In the genomic region with DNA sequence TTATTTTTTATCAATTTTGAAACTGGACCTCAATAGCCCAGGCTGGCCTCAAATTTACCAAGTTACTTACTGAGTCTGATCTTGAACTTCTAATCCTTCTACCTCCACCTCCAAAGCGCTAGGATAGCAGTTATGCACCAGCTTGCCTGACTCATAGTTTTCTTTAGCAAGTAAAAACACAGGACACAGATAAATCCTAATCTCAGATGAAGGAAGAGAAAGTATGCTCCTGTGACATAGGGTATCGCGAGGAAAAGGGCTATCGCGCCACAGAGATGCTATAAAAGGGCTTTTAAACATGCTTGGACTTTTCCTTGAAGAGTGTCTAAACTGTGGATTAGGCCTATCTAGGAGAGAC, we compare ENCODE assay signal across 8 mouse cellular contexts. TPM values are rescaled to one million over a fixed set of nuclear protein-coding genes. Genes with fewer than 3 reads are reported as not detected.
DNase-seq lines count a peak whose midpoint lies in the region; ATAC-seq and TF ChIP-seq lines count a peak whose summit lies in the region.

No protein-coding gene starts in this region.

- peak overlapping the region; percentile 77 for H3K4me3 ChIP-seq in erythroblast, embryonic 14.5 days (replicated peaks)
- H3K4me3 ChIP-seq in lung, embryonic 16.5 days (ENCODE audit: low read length) = no peak overlapping the region; the same call in 1 of the 2 replicates
- H3K4me3 ChIP-seq in lung, adult 2 months (replicated peaks; ENCODE audit: extremely low read depth, low read depth, low read length) = no peak overlapping the region
- H3K4me3 ChIP-seq in intestine, embryonic 15.5 days (replicated peaks) = peak overlapping the region; percentile 79
- H3K4me3 ChIP-seq in neural tube, embryonic 14.5 days (ENCODE audit: low read depth, low read length) = no peak overlapping the region; the same call in 1 of the 2 replicates

- TF ChIP-seq CTCF in lung, adult 2 months (IDR thresholded peaks at IDR 0.05; ENCODE audit: insufficient read depth, low read length) = no peak

- no peak overlapping the region for H3K9ac ChIP-seq in lung, embryonic 16.5 days (ENCODE audit: low read length)
- H3K9ac ChIP-seq in intestine, embryonic 15.5 days = 0 out of 2 replicates have a peak overlapping the region, but pooled peaks have one; percentile 17
- no peak overlapping the region for H3K9ac ChIP-seq in neural tube, embryonic 14.5 days (replicated peaks; ENCODE audit: low read depth, low read length)

- no peak overlapping the region for H3K4me2 ChIP-seq in lung, embryonic 16.5 days (ENCODE audit: low read depth, low read length)
- H3K4me2 ChIP-seq in intestine, embryonic 15.5 days (replicated peaks) = no peak overlapping the region
- no peak overlapping the region for H3K4me2 ChIP-seq in neural tube, embryonic 14.5 days (ENCODE audit: low read depth, low read length)

- H3K36me3 ChIP-seq in erythroblast, embryonic 14.5 days (ENCODE audit: control insufficient read depth) = no peaks in the 10 kb centered on the region
- peaks cover 4% of the 10 kb centered on the region; the same call in 1 of the 2 replicates for H3K36me3 ChIP-seq in lung, embryonic 16.5 days (ENCODE audit: control insufficient read depth, insufficient read depth, low read length)
- H3K36me3 ChIP-seq in intestine, embryonic 15.5 days = no peaks in the 10 kb centered on the region
- peaks cover 5% of the 10 kb centered on the region; the same call in 1 of the 2 replicates for H3K36me3 ChIP-seq in neural tube, embryonic 14.5 days (ENCODE audit: control insufficient read depth, insufficient read depth, low read length)

- H3K27ac ChIP-seq in lung, embryonic 16.5 days (ENCODE audit: low read length) = 0 out of 2 replicates have a peak overlapping the region, but pooled peaks have one; percentile 4
- H3K27ac ChIP-seq in intestine, embryonic 15.5 days = 0 out of 2 replicates have a peak overlapping the region, but pooled peaks have one; percentile 60
- peak overlapping the region; percentile 53; the same call in 1 of the 2 replicates for H3K27ac ChIP-seq in neural tube, embryonic 14.5 days (ENCODE audit: low read depth, low read length)

- no peak for TF ChIP-seq POLR2A in lung, adult 2 months (IDR thresholded peaks at IDR 0.05; ENCODE audit: borderline replicate concordance, extremely low read depth, low read depth, low read length)

- peaks cover 26% of the 10 kb centered on the region for H3K4me1 ChIP-seq in erythroblast, embryonic 14.5 days (ENCODE audit: control insufficient read depth)
- H3K4me1 ChIP-seq in lung, embryonic 16.5 days (replicated peaks; ENCODE audit: control insufficient read depth, insufficient read depth, low read length) = 0 out of 2 replicates have a peak, but pooled peaks cover 6% of the 10 kb centered on the region
- H3K4me1 ChIP-seq in lung, adult 2 months (ENCODE audit: control insufficient read depth, insufficient read depth, low read length) = peaks cover 9% of the 10 kb centered on the region
- no peaks in the 10 kb centered on the region for H3K4me1 ChIP-seq in intestine, embryonic 15.5 days (replicated peaks)
- peaks cover 9% of the 10 kb centered on the region for H3K4me1 ChIP-seq in neural tube, embryonic 14.5 days (ENCODE audit: control insufficient read depth, insufficient read depth, low read length)

- no peaks in the 10 kb centered on the region; the same call in 1 of the 2 replicates for H3K9me3 ChIP-seq in erythroblast, embryonic 14.5 days (ENCODE audit: control insufficient read depth, low read length)
- no peaks in the 10 kb centered on the region for H3K9me3 ChIP-seq in lung, embryonic 16.5 days (ENCODE audit: control insufficient read depth, low read length)
- H3K9me3 ChIP-seq in intestine, embryonic 15.5 days = no peaks in the 10 kb centered on the region
- H3K9me3 ChIP-seq in neural tube, embryonic 14.5 days (ENCODE audit: control insufficient read depth, low read length) = no peaks in the 10 kb centered on the region

- no peak for DNase-seq in lung, adult 2 months
- DNase-seq in left cerebral cortex, adult 8-10 months (ENCODE audit: low spot score in 2 of 2) = no peak
- no peak for DNase-seq in urinary bladder, adult 2 months (ENCODE audit: low spot score)

- ATAC-seq in erythroblast, adult 5-6 weeks (replicated peaks; ENCODE audit: low FRiP score, poor library complexity, severe bottlenecking) = no peak
- no peak for ATAC-seq in lung, embryonic 16.5 days (ENCODE audit: low read depth)
- ATAC-seq in intestine, embryonic 15.5 days = 0 out of 2 replicates have a peak, but pooled peaks have one; percentile 1
- ATAC-seq in neural tube, embryonic 14.5 days (ENCODE audit: low read depth) = no peak

- H3K27me3 ChIP-seq in erythroblast, embryonic 14.5 days (ENCODE audit: control insufficient read depth) = no peaks in the 10 kb centered on the region
- H3K27me3 ChIP-seq in lung, embryonic 16.5 days (ENCODE audit: control insufficient read depth, insufficient read depth, low read depth, low read length) = no peaks in the 10 kb centered on the region
- H3K27me3 ChIP-seq in intestine, embryonic 15.5 days (replicated peaks) = no peaks in the 10 kb centered on the region
- H3K27me3 ChIP-seq in neural tube, embryonic 14.5 days (ENCODE audit: control insufficient read depth, insufficient read depth, low read length) = no peaks in the 10 kb centered on the region

- 24% methylated on average over 5 of the region's 5 CpGs for WGBS in lung, embryonic 16.5 days
- 29% methylated on average over 5 of the region's 5 CpGs for WGBS in lung, adult 2 months
- WGBS in intestine, embryonic 15.5 days = 25% methylated on average over 5 of the region's 5 CpGs
- 21% methylated on average over 5 of the region's 5 CpGs for WGBS in neural tube, embryonic 14.5 days

RNA-seq across cellular contexts. Expression of gene Ift46, which starts 4.7 kb away (rescaled TPM):
- 0.29 and 0.86 TPM in 2 replicates for polyA plus RNA-seq in erythroblast, embryonic 14.5 days (2012)
- total RNA-seq in erythroblast, adult 5-6 weeks (2015; ENCODE audit: low replicate concordance) = 62.1 and 85.9 TPM in 2 replicates
- 40.4 and 54.4 TPM in 2 replicates for total RNA-seq in erythroblast, adult 5-6 weeks (2017; ENCODE audit: low replicate concordance)
- polyA plus RNA-seq in lung, embryonic 16.5 days (2015; fragmentation: Nextera tagmentation; extraction: Ambion mirVana) = 99.1 and 112 TPM in 2 replicates
- 38.9 and 67.5 TPM in 2 replicates for polyA plus RNA-seq in lung, adult 2 months (2012; rRNA removed)
- polyA plus RNA-seq in intestine, embryonic 15.5 days (2015; fragmentation: Nextera tagmentation; extraction: Ambion mirVana) = 79.8 and 82.8 TPM in 2 replicates
- polyA plus RNA-seq in neural tube, embryonic 14.5 days (2014; fragmentation: Nextera tagmentation; extraction: Ambion mirVana) = 160 and 170 TPM in 2 replicates
- total RNA-seq in left cerebral cortex, adult 8-10 months (2022) = 10 to 100 TPM; 60.2 to 78.5 (median 70.8) TPM
- polyA plus RNA-seq in urinary bladder, adult 2 months (2012; rRNA removed) = 82.5 and 94.1 TPM in 2 replicates

RNA-seq across cellular contexts. Expression of gene Arcn1, which starts 4.7 kb away (rescaled TPM):
- 0.33 and 0.52 TPM in 2 replicates for polyA plus RNA-seq in erythroblast, embryonic 14.5 days (2012)
- 52.6 and 60.4 TPM in 2 replicates for total RNA-seq in erythroblast, adult 5-6 weeks (2015; ENCODE audit: low replicate concordance)
- total RNA-seq in erythroblast, adult 5-6 weeks (2017; ENCODE audit: low replicate concordance) = 66.1 and 94.8 TPM in 2 replicates
- 190 and 201 TPM in 2 replicates for polyA plus RNA-seq in lung, embryonic 16.5 days (2015; fragmentation: Nextera tagmentation; extraction: Ambion mirVana)
- polyA plus RNA-seq in lung, adult 2 months (2012; rRNA removed) = 26.6 and 40.8 TPM in 2 replicates
- 184 and 193 TPM in 2 replicates for polyA plus RNA-seq in intestine, embryonic 15.5 days (2015; fragmentation: Nextera tagmentation; extraction: Ambion mirVana)
- polyA plus RNA-seq in neural tube, embryonic 14.5 days (2014; fragmentation: Nextera tagmentation; extraction: Ambion mirVana) = 153 and 177 TPM in 2 replicates
- total RNA-seq in left cerebral cortex, adult 8-10 months (2022) = 100 to 1,000 TPM in 1 of 4 experiments, 10 to 100 TPM in 3; 96.2 to 117 (median 98.0) TPM
- polyA plus RNA-seq in urinary bladder, adult 2 months (2012; rRNA removed) = 64.2 and 77.2 TPM in 2 replicates

RNA-seq across cellular contexts. Expression of gene Tmem25, which starts 26.7 kb away (rescaled TPM):
- 0.01 TPM in 1 of 2 replicates, not detected in the other for polyA plus RNA-seq in erythroblast, embryonic 14.5 days (2012)
- total RNA-seq in erythroblast, adult 5-6 weeks (2015; ENCODE audit: low replicate concordance) = not detected in 2 replicates
- not detected in 2 replicates for total RNA-seq in erythroblast, adult 5-6 weeks (2017; ENCODE audit: low replicate concordance)
- 0.89 and 1.2 TPM in 2 replicates for polyA plus RNA-seq in lung, embryonic 16.5 days (2015; fragmentation: Nextera tagmentation; extraction: Ambion mirVana)
- 3.7 and 5.1 TPM in 2 replicates for polyA plus RNA-seq in lung, adult 2 months (2012; rRNA removed)
- 4.8 and 5.2 TPM in 2 replicates for polyA plus RNA-seq in intestine, embryonic 15.5 days (2015; fragmentation: Nextera tagmentation; extraction: Ambion mirVana)
- 19.1 and 21.1 TPM in 2 replicates for polyA plus RNA-seq in neural tube, embryonic 14.5 days (2014; fragmentation: Nextera tagmentation; extraction: Ambion mirVana)
- 10 to 100 TPM; 44.8 to 61.5 (median 58.2) TPM for total RNA-seq in left cerebral cortex, adult 8-10 months (2022)
- 6.9 and 8.3 TPM in 2 replicates for polyA plus RNA-seq in urinary bladder, adult 2 months (2012; rRNA removed)

RNA-seq across cellular contexts. Expression of gene Ttc36, which starts 30.5 kb away (rescaled TPM):
- 0.12 and 0.83 TPM in 2 replicates for polyA plus RNA-seq in erythroblast, embryonic 14.5 days (2012)
- total RNA-seq in erythroblast, adult 5-6 weeks (2015; ENCODE audit: low replicate concordance) = not detected in 2 replicates
- 1.4 TPM in 1 of 2 replicates, not detected in the other for total RNA-seq in erythroblast, adult 5-6 weeks (2017; ENCODE audit: low replicate concordance)
- 0.84 and 3.5 TPM in 2 replicates for polyA plus RNA-seq in lung, embryonic 16.5 days (2015; fragmentation: Nextera tagmentation; extraction: Ambion mirVana)
- 17.6 and 19.8 TPM in 2 replicates for polyA plus RNA-seq in lung, adult 2 months (2012; rRNA removed)
- 4.0 and 4.4 TPM in 2 replicates for polyA plus RNA-seq in intestine, embryonic 15.5 days (2015; fragmentation: Nextera tagmentation; extraction: Ambion mirVana)
- 1.1 TPM in 1 of 2 replicates, not detected in the other for polyA plus RNA-seq in neural tube, embryonic 14.5 days (2014; fragmentation: Nextera tagmentation; extraction: Ambion mirVana)
- total RNA-seq in left cerebral cortex, adult 8-10 months (2022) = 1 to 10 TPM in 3 of 4 experiments, under 1 TPM in 1; 0.42 to 1.4 (median 1.2) TPM
- polyA plus RNA-seq in urinary bladder, adult 2 months (2012; rRNA removed) = 3.5 and 4.1 TPM in 2 replicates

RNA-seq across cellular contexts. Expression of gene Phldb1, which starts 37.4 kb away (rescaled TPM):
- 0.15 and 0.23 TPM in 2 replicates for polyA plus RNA-seq in erythroblast, embryonic 14.5 days (2012)
- 0.42 and 6.1 TPM in 2 replicates for total RNA-seq in erythroblast, adult 5-6 weeks (2015; ENCODE audit: low replicate concordance)
- total RNA-seq in erythroblast, adult 5-6 weeks (2017; ENCODE audit: low replicate concordance) = 2.9 TPM in 2 replicates
- polyA plus RNA-seq in lung, embryonic 16.5 days (2015; fragmentation: Nextera tagmentation; extraction: Ambion mirVana) = 26.4 and 28.1 TPM in 2 replicates
- 87.6 and 93.5 TPM in 2 replicates for polyA plus RNA-seq in lung, adult 2 months (2012; rRNA removed)
- 17.6 and 18.9 TPM in 2 replicates for polyA plus RNA-seq in intestine, embryonic 15.5 days (2015; fragmentation: Nextera tagmentation; extraction: Ambion mirVana)
- polyA plus RNA-seq in neural tube, embryonic 14.5 days (2014; fragmentation: Nextera tagmentation; extraction: Ambion mirVana) = 38.8 and 45.5 TPM in 2 replicates
- total RNA-seq in left cerebral cortex, adult 8-10 months (2022) = 10 to 100 TPM; 82.9 to 91.9 (median 86.3) TPM
- 75.3 and 87.2 TPM in 2 replicates for polyA plus RNA-seq in urinary bladder, adult 2 months (2012; rRNA removed)

Comparison
In these comparisons a context has a peak if more than half of its experiments do, and no peak if none do; other contexts are left out.
1. H3K4me3 ChIP-seq: peak in erythroblast, embryonic 14.5 days (single experiment) and intestine, embryonic 15.5 days (single experiment); none in lung, embryonic 16.5 days (single experiment), lung, adult 2 months (single experiment) and neural tube, embryonic 14.5 days (single experiment).
2. H3K27ac ChIP-seq: peak in every context shown above with its lines; median percentile 60 in intestine, embryonic 15.5 days; 53 in neural tube, embryonic 14.5 days; 4 in lung, embryonic 16.5 days.
3. RNA of gene Ift46, which starts 4.7 kb away (polyA plus RNA-seq): 160 to 170 TPM in neural tube, embryonic 14.5 days, 99.1 to 112 TPM in lung, embryonic 16.5 days, 82.5 to 94.1 TPM in urinary bladder, adult 2 months, 79.8 to 82.8 TPM in intestine, embryonic 15.5 days and 38.9 to 67.5 TPM in lung, adult 2 months; 0.29 to 0.86 TPM in erythroblast, embryonic 14.5 days; every median in the first group is over 10 times any median in the second.
4. RNA of gene Arcn1, which starts 4.7 kb away (polyA plus RNA-seq): 190 to 201 TPM in lung, embryonic 16.5 days, 184 to 193 TPM in intestine, embryonic 15.5 days, 153 to 177 TPM in neural tube, embryonic 14.5 days, 64.2 to 77.2 TPM in urinary bladder, adult 2 months and 26.6 to 40.8 TPM in lung, adult 2 months; 0.33 to 0.52 TPM in erythroblast, embryonic 14.5 days; every median in the first group is over 10 times any median in the second.